Comparison of ENCODE assay signal across 9 mouse cellular contexts in the genomic region with DNA sequence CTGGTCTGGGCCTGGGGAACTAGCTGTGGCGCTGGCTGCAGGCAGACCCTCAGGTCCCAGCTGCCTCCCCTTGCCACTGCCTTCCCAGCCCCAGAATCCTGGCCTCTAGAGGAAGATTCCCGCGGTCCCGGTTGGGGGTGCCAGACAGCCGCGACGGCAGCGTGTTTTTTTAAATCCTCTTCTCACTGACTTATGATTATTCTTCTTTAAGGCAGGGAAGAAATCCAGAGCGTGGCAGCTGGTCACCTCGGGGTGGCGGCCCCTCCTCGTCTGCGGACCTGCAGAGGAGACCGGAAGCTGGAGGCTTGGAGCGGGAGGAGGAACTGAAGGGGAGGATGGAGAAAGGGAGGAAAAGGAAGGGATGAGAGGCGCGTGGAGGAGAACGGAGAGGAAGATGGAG. TPM values are rescaled to one million over a fixed set of nuclear protein-coding genes. Genes with fewer than 3 reads are reported as not detected.
A peak's percentile ranks its signal among the peaks of the same experiment; 100 is the strongest.
DNase-seq lines count a peak whose midpoint lies in the region; ATAC-seq and TF ChIP-seq lines count a peak whose summit lies in the region.
"Had no signal": no experiment of that assay in that cellular context is flagged by ENCODE, and none has a peak within 500 bp of the region (broad histone marks: within the 10 kb centered on the region; RNA-seq: fewer than 3 reads in every experiment).

No protein-coding gene starts in this region.

- under 1% methylated on average over 18 of the region's 18 CpGs for WGBS in hindbrain, postnatal 0 days

- peak overlapping the region; percentile 36 for H3K4me2 ChIP-seq in hindbrain, postnatal 0 days (ENCODE audit: low read depth, low read length)

- H3K27me3 ChIP-seq in hindbrain, postnatal 0 days (ENCODE audit: insufficient read depth, low read length) = no peaks in the 10 kb centered on the region
- H3K27me3 ChIP-seq: Patski had no signal

- H3K36me3 ChIP-seq in hindbrain, postnatal 0 days (ENCODE audit: insufficient read depth, low read length) = no peaks in the 10 kb centered on the region

- H3K4me1 ChIP-seq in hindbrain, postnatal 0 days (ENCODE audit: insufficient read depth, low read length) = peaks cover 12% of the 10 kb centered on the region; the same call in 1 of the 2 replicates

- H3K9me3 ChIP-seq in hindbrain, postnatal 0 days (ENCODE audit: low read length) = no peaks in the 10 kb centered on the region

- intact Hi-C loops in left cerebral cortex, postnatal 14 days (cut with DNase I) = no loop called here

- peak overlapping the region; percentile 50; the same call in 1 of the 2 replicates for H3K9ac ChIP-seq in hindbrain, postnatal 0 days (replicated peaks; ENCODE audit: low read length)

- peak; percentile 69 for ATAC-seq in hindbrain, postnatal 0 days
- no peak for ATAC-seq in megakaryocyte, adult 5-6 weeks (ENCODE audit: poor library complexity, severe bottlenecking)
- ATAC-seq: Patski had no signal

- DNase-seq in adrenal gland, adult 2 months = peak; percentile 67
- DNase-seq in embryo, embryonic 10.5 days (ENCODE audit: low spot score) = peak; percentile 83
- peak; percentile 63 for DNase-seq in gastrocnemius, postnatal 10 days
- peak; percentile 82 for DNase-seq in hindbrain, postnatal 0 days (ENCODE audit: low spot score)
- peak; percentile 67 to 71 for DNase-seq in left cerebral cortex, postnatal 14 days (ENCODE audit: low spot score in 2 of 2)
- DNase-seq in lung, postnatal 36 days = peak; percentile 74
- DNase-seq in right cerebral cortex, postnatal 14 days = peak; percentile 66

- H3K27ac ChIP-seq in hindbrain, postnatal 0 days = peak overlapping the region; percentile 78

- no peak overlapping the region for H3K4me3 ChIP-seq in hindbrain, postnatal 0 days (ENCODE audit: low read length)

- peak; percentile 61 for TF ChIP-seq CTCF in hindbrain, postnatal 0 days (IDR thresholded peaks at IDR 0.05; ENCODE audit: low read depth)

RNA-seq across cellular contexts. Expression of a gene that starts 18.7 kb away (rescaled TPM):
- 1 to 10 TPM; 1.1 to 1.8 TPM for total RNA-seq in adrenal gland, adult 2 months (2021)
- 0.29 and 0.30 TPM in 2 replicates for polyA plus RNA-seq in adrenal gland, adult 2 months (2012; rRNA removed)
- 1 to 10 TPM; 5.3 to 5.9 TPM for total RNA-seq in gastrocnemius, postnatal 10 days (2021)
- total RNA-seq in hindbrain, postnatal 0 days (2014; rRNA removed) = 1.3 and 4.6 TPM in 2 replicates
- polyA plus RNA-seq in hindbrain, postnatal 0 days (2015; fragmentation: Nextera tagmentation; extraction: Ambion mirVana) = 0.54 TPM in 1 of 2 replicates, not detected in the other
- 1 to 10 TPM; 3.4 to 4.5 TPM for total RNA-seq in left cerebral cortex, postnatal 14 days (2021)
- total RNA-seq in megakaryocyte, adult 5-6 weeks (2015) = 0.27 and 0.60 TPM in 2 replicates
- not detected in 2 replicates for total RNA-seq in megakaryocyte, adult 5-6 weeks (2017)
